In the genomic region with DNA sequence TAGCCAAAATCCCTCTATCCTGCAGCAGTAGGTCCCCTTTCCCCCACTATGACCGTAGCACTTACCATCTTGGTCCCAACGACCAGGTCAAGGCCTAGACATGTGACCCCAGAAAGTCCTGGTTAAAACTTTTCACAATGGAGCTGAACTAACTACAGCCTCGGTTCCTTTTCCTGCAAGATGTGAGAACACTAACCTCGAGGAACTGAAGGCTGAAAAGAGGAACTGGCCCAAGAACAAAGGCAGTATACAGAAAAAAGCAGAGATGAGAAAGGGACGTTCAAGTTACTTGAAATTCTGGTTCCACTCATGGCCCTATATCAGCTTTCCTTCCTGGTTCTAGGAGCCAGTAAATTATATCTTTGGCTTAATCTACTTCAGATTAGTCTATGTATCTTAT, we compare ENCODE assay signal across 29 mouse cellular contexts.
A peak's percentile ranks its signal among the peaks of the same experiment; 100 is the strongest.
DNase-seq lines count a peak whose midpoint lies in the region; ATAC-seq and TF ChIP-seq lines count a peak whose summit lies in the region.
"Had no signal": no experiment of that assay in that cellular context is flagged by ENCODE, and none has a peak within 500 bp of the region (broad histone marks: within the 10 kb centered on the region; RNA-seq: fewer than 3 reads in every experiment).

No protein-coding gene starts in this region.

- H3K4me2 ChIP-seq in lung, postnatal 0 days (replicated peaks; ENCODE audit: low read depth, low read length), result no peak overlapping the region
- no peak overlapping the region for H3K4me2 ChIP-seq in hindbrain, postnatal 0 days (ENCODE audit: low read depth, low read length)
- H3K4me2 ChIP-seq: intestine, embryonic 15.5 days; limb, embryonic 15.5 days; midbrain, embryonic 11.5 days; neural tube, embryonic 12.5 days had no signal

- 60% methylated on average over 5 of the region's 5 CpGs for WGBS in lung, postnatal 0 days
- WGBS in hindbrain, postnatal 0 days, result 79% methylated on average over 5 of the region's 5 CpGs

- no peaks in the 10 kb centered on the region for H3K27me3 ChIP-seq in lung, postnatal 0 days (replicated peaks; ENCODE audit: insufficient read depth, low read length)
- no peaks in the 10 kb centered on the region for H3K27me3 ChIP-seq in hindbrain, postnatal 0 days (ENCODE audit: insufficient read depth, low read length)
- H3K27me3 ChIP-seq: intestine, embryonic 15.5 days; limb, embryonic 15.5 days; neural tube, embryonic 12.5 days had no signal

- H3K36me3 ChIP-seq in lung, postnatal 0 days (ENCODE audit: insufficient read depth, low read length), result no peaks in the 10 kb centered on the region
- no peaks in the 10 kb centered on the region for H3K36me3 ChIP-seq in hindbrain, postnatal 0 days (ENCODE audit: insufficient read depth, low read length)
- H3K36me3 ChIP-seq: G1E; intestine, embryonic 15.5 days; limb, embryonic 10.5 days; limb, embryonic 15.5 days; neural tube, embryonic 12.5 days had no signal

- H3K9me3 ChIP-seq in lung, postnatal 0 days (ENCODE audit: low read length), result no peaks in the 10 kb centered on the region
- H3K9me3 ChIP-seq in hindbrain, postnatal 0 days (ENCODE audit: low read length), result no peaks in the 10 kb centered on the region
- H3K9me3 ChIP-seq: G1E; intestine, embryonic 15.5 days; limb, embryonic 10.5 days; limb, embryonic 15.5 days; neural tube, embryonic 12.5 days had no signal

- H3K9ac ChIP-seq in lung, postnatal 0 days (replicated peaks; ENCODE audit: low read depth), result no peak overlapping the region
- no peak overlapping the region for H3K9ac ChIP-seq in hindbrain, postnatal 0 days (replicated peaks; ENCODE audit: low read length)
- H3K9ac ChIP-seq: intestine, embryonic 15.5 days; limb, embryonic 15.5 days; neural tube, embryonic 12.5 days had no signal

- H3K4me1 ChIP-seq in lung, postnatal 0 days (ENCODE audit: insufficient read depth, low read depth, low read length), result no peaks in the 10 kb centered on the region
- peaks cover 22% of the 10 kb centered on the region for H3K4me1 ChIP-seq in bone marrow macrophage, adult 2 months (ENCODE audit: control insufficient read depth, insufficient read depth, low read length)
- no peaks in the 10 kb centered on the region for H3K4me1 ChIP-seq in hindbrain, postnatal 0 days (ENCODE audit: insufficient read depth, low read length)
- H3K4me1 ChIP-seq: intestine, embryonic 15.5 days; limb, embryonic 10.5 days; limb, embryonic 15.5 days; neural tube, embryonic 12.5 days had no signal

- H3K4me3 ChIP-seq in lung, postnatal 0 days (ENCODE audit: low read depth, low read length), result no peak overlapping the region
- H3K4me3 ChIP-seq in bone marrow macrophage, adult 2 months (ENCODE audit: insufficient read depth, low read length), result no peak overlapping the region
- H3K4me3 ChIP-seq in hindbrain, postnatal 0 days (ENCODE audit: low read length), result no peak overlapping the region
- H3K4me3 ChIP-seq: erythroblast, embryonic 14.5 days; intestine, embryonic 15.5 days; limb, embryonic 10.5 days; limb, embryonic 15.5 days; myocyte; neural tube, embryonic 12.5 days had no signal

- no peak for TF ChIP-seq POLR2A in bone marrow macrophage, adult 2 months (IDR thresholded peaks at IDR 0.05; ENCODE audit: borderline replicate concordance, low read depth, low read length)

- ATAC-seq in lung, postnatal 0 days, result no peak
- ATAC-seq in megakaryocyte progenitor cell, adult 5-6 weeks (replicated peaks; ENCODE audit: poor library complexity), result peak; percentile 67
- no peak for ATAC-seq in hindbrain, postnatal 0 days
- ATAC-seq: forebrain, embryonic 16.5 days; hindbrain, embryonic 16.5 days; intestine, embryonic 15.5 days; midbrain, embryonic 16.5 days; Patski had no signal

- DNase-seq in lung, postnatal 0 days (ENCODE audit: low spot score), result peak; percentile 11
- DNase-seq in lung, postnatal 14 days, result no peak
- DNase-seq in A20 (ENCODE audit: low read depth, low spot score), result peak; percentile 30
- DNase-seq in hindbrain, postnatal 0 days (ENCODE audit: low spot score), result no peak
- no peak for DNase-seq in frontal cortex, adult 2 months (ENCODE audit: extremely low spot score in 1 of 2, low spot score in 1 of 2)
- no peak for DNase-seq in right cerebral cortex, adult 18-20 months
- DNase-seq: adrenal gland, postnatal 10 days; cerebellum, adult 11-12 months; cerebellum, adult 9-11 months; heart, postnatal 14 days; kidney, adult 8-10 months; kidney, postnatal 10 days; layer of hippocampus, postnatal 36 days; lung, postnatal 10 days; thymus, postnatal 4 days had no signal

- TF ChIP-seq CTCF in lung, postnatal 0 days (IDR thresholded peaks at IDR 0.05), result no peak
- TF ChIP-seq CTCF in bone marrow macrophage, adult 2 months (IDR thresholded peaks at IDR 0.05; ENCODE audit: low read depth, low read length), result no peak
- no peak for TF ChIP-seq CTCF in hindbrain, postnatal 0 days (IDR thresholded peaks at IDR 0.05; ENCODE audit: low read depth)

- no peak for TF ChIP-seq EP300 in lung, postnatal 0 days (IDR thresholded peaks at IDR 0.05)

- no peak overlapping the region for H3K27ac ChIP-seq in lung, postnatal 0 days (ENCODE audit: low read length)
- H3K27ac ChIP-seq in bone marrow macrophage, adult 2 months (ENCODE audit: insufficient read depth, low read depth, low read length), result peak overlapping the region; percentile 57
- H3K27ac ChIP-seq in hindbrain, postnatal 0 days, result no peak overlapping the region
- H3K27ac ChIP-seq: intestine, embryonic 15.5 days; limb, embryonic 10.5 days; limb, embryonic 15.5 days; neural tube, embryonic 12.5 days had no signal

Comparison
In these comparisons a context has a peak if more than half of its experiments do, and no peak if none do; other contexts are left out.
1. DNase-seq: peak in lung, postnatal 0 days (single experiment) and A20 (single experiment); none in lung, postnatal 14 days (single experiment), hindbrain, postnatal 0 days (single experiment), frontal cortex, adult 2 months (0 of 2) and right cerebral cortex, adult 18-20 months (single experiment).